Mouse (Mus musculus): ENCODE data around the gene Unc119.

Unc119 gene

DNA sequence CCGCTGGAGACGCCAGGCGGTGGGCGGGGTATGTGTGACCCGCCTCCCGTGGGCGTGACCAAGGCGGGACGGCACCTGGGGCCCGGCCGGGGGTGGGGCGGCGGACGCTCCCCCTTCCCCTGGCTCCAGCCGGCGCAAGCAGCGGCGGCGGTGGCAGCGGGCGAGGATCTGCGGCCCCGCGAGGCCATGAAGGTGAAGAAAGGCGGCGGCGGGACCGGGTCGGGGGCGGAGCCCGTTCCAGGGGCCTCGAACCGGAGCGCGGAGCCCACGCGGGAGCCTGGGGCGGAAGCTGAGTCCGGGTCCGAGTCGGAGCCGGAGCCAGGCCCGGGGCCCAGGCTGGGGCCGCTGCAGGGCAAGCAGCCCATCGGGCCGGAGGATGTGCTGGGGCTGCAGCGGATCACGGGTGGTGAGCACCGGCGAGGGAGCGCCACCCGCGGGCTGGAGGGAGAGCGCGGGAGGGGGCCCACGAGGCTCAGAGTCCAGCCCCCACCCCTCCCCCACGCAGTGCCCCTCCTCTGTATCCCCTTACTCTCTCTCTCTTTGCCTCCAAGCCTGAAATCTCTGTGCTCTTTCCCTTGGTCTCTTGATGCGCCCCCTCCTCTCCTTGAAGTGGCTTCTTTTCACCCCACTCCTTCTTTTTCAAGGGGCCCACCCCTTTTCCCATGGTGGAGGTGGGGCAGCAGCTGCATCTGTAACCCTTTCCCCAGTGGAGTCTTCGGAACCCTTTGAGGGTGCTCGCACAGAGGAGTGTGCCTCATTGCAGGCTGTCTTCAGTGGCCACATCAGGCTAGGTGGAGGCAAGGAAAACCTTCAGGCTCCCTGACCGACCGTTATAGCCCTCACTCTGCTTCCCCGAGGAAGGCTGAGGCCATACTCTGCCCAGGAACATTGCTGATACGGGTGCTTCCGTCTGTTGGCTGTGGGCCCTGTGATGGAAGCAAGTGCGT, at the start of gene Unc119:
Unc119 (plus strand) TSS at position 102 of the 947 bp plus-strand sequence.
- Histone ChIP-seq H3K4me3 (replicated peaks; ENCODE audit: low read length) (peak within 1 kb of the TSS; percentile 90), H3K9me3 (ENCODE audit: low read length) (no peaks in the 10 kb centered on the region), H3K36me3 (ENCODE audit: insufficient read depth, low read length) (peaks cover 51% of the 10 kb centered on the region), H3K4me1 (replicated peaks; ENCODE audit: low read depth, low read length) (peaks cover 66% of the 10 kb centered on the region), H3K27me3 (ENCODE audit: insufficient read depth, low read length) (no peaks in the 10 kb centered on the region)
- TF ChIP-seq POU5F1 (IDR thresholded peaks at IDR 0.05; ENCODE audit: borderline replicate concordance, low read length) = no peak
- no peak for TF ChIP-seq NANOG (IDR thresholded peaks at IDR 0.05; ENCODE audit: borderline replicate concordance, low read length)
- TF ChIP-seq CTCF (conservative IDR thresholded peaks at IDR 0.05; ENCODE audit: low read length) = no peak

DNA sequence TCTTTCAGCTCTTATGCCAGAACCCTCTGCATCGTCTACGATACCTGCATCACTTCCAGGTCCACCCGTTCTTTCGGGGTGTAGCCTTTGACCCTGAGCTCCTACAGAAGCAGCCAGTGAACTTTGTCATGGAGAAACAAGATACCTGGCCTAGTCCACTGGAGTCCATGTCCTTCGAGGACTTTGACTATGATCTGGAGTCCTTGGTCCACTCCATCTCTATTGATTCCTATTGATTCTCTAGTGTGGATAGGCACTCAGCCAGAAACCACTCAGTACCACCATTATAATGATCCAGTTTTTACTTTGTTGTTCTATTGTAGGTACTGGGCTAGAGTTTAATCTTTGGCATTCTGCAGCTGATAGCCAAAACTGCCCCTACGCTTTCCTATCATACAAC, 48.7 kb upstream of the Unc119 start:
- Histone ChIP-seq H3K4me1 (replicated peaks; ENCODE audit: low read depth, low read length) (no peaks in the 10 kb centered on the region), H3K4me3 (replicated peaks; ENCODE audit: low read length) (no peak overlapping the region), H3K36me3 (ENCODE audit: insufficient read depth, low read length) (peaks cover 41% of the 10 kb centered on the region), H3K9me3 (ENCODE audit: low read length) (no peaks in the 10 kb centered on the region), H3K27me3 (ENCODE audit: insufficient read depth, low read length) (no peaks in the 10 kb centered on the region)
- no peak for TF ChIP-seq POU5F1 (IDR thresholded peaks at IDR 0.05; ENCODE audit: borderline replicate concordance, low read length)
- TF ChIP-seq NANOG (IDR thresholded peaks at IDR 0.05; ENCODE audit: borderline replicate concordance, low read length) = no peak
- TF ChIP-seq CTCF (conservative IDR thresholded peaks at IDR 0.05; ENCODE audit: low read length) = no peak

DNA sequence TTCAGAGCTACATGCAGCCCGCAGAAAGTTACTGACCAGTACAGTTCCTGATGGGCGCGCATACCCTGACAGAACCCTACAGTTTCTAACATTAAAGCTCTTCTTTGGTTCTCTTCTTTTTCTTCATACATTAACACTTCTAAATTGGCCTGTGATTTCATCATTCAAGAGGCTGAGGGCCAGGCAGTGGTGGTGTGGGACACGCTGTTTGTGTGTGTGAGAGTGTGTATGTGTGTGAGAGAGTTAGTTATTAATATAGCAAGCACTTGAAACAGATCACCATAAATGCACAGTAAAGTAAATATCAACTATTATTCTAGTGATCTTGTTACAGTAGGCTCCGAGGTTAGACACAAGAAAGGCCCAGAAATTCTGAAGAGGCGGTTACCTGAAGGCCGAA, 42.4 kb upstream of the Unc119 start:
- H3K27me3 ChIP-seq (ENCODE audit: insufficient read depth, low read length) = no peaks in the 10 kb centered on the region
- TF ChIP-seq NANOG (IDR thresholded peaks at IDR 0.05; ENCODE audit: borderline replicate concordance, low read length) = no peak
- no peak for TF ChIP-seq POU5F1 (IDR thresholded peaks at IDR 0.05; ENCODE audit: borderline replicate concordance, low read length)
- TF ChIP-seq CTCF (conservative IDR thresholded peaks at IDR 0.05; ENCODE audit: low read length) = no peak
- peaks cover 29% of the 10 kb centered on the region for H3K36me3 ChIP-seq (ENCODE audit: insufficient read depth, low read length)
- H3K4me1 ChIP-seq (replicated peaks; ENCODE audit: low read depth, low read length) = peaks cover 33% of the 10 kb centered on the region
- no peaks in the 10 kb centered on the region for H3K9me3 ChIP-seq (ENCODE audit: low read length)
- peak overlapping the region; percentile 90 for H3K4me3 ChIP-seq (replicated peaks; ENCODE audit: low read length)

DNA sequence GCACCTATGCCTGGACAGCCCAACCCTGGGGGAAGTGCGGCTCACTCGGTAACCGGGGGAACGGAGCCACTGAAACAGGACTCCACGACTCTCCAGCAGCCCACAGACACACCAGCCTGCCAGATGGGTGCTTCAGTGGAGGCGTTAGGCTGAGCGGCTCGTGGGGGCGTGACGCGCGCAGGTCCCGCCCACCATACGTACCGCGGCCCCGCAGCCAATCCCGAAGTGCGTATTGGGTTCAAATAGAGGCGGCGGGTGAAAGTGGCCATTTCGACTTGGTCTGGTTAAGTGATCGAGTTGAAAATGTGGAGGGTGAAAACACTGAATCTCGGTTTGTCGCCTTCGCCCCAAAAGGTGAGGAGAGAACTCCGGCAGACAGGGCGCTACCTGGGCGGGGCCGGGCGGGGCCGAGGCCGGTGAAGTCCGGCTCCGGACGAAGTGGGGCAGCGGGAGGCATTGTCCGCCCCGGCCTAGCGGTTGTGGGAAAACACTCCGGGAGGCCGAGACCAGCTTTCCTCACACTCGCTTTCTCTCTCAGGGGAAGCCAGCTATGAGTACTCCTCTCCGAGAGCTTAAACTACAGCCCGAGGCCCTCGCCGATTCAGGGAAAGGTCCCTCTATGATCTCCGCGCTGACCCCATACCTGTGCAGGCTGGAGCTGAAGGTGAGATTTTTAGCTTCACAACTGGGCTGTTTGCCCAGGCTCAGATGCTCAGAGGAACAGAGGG, 41.8 kb upstream of the Unc119 start, which contains the start of gene Spag5:
Spag5 (plus strand) TSS at position 173 of the 728 bp plus-strand sequence.
- H3K4me3 ChIP-seq (replicated peaks; ENCODE audit: low read length) = peak within 1 kb of the TSS; percentile 90
- H3K4me1 ChIP-seq (replicated peaks; ENCODE audit: low read depth, low read length) = peaks cover 38% of the 10 kb centered on the region
- TF ChIP-seq NANOG (IDR thresholded peaks at IDR 0.05; ENCODE audit: borderline replicate concordance, low read length) (no peak), CTCF (conservative IDR thresholded peaks at IDR 0.05; ENCODE audit: low read length) (no peak), POU5F1 (IDR thresholded peaks at IDR 0.05; ENCODE audit: borderline replicate concordance, low read length) (no peak)
- H3K9me3 ChIP-seq (ENCODE audit: low read length) = no peaks in the 10 kb centered on the region
- peaks cover 35% of the 10 kb centered on the region for H3K36me3 ChIP-seq (ENCODE audit: insufficient read depth, low read length)
- H3K27me3 ChIP-seq (ENCODE audit: insufficient read depth, low read length) = no peaks in the 10 kb centered on the region

DNA sequence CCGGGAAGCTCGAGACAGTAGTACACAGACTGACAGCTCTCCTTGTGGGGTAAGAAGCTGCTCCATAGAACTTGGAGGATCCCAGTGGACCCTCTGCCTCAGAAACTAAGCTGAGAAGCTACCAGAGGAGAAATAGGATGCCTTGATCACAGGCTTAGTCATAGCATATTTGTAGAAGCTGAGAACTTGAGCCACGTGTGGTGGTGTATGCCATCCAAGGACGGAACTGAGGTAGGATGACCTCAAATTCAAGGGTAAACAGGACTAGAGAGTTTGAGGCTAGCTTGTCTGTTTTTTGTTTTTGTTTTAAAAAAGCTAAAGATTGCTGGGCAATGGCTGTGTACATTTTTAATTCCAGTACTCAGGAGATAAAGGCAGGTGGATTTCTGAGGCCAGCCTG, 38.0 kb upstream of the Unc119 start:
- no peak for TF ChIP-seq POU5F1 (IDR thresholded peaks at IDR 0.05; ENCODE audit: borderline replicate concordance, low read length)
- no peak for TF ChIP-seq NANOG (IDR thresholded peaks at IDR 0.05; ENCODE audit: borderline replicate concordance, low read length)
- TF ChIP-seq CTCF (conservative IDR thresholded peaks at IDR 0.05; ENCODE audit: low read length) = no peak

DNA sequence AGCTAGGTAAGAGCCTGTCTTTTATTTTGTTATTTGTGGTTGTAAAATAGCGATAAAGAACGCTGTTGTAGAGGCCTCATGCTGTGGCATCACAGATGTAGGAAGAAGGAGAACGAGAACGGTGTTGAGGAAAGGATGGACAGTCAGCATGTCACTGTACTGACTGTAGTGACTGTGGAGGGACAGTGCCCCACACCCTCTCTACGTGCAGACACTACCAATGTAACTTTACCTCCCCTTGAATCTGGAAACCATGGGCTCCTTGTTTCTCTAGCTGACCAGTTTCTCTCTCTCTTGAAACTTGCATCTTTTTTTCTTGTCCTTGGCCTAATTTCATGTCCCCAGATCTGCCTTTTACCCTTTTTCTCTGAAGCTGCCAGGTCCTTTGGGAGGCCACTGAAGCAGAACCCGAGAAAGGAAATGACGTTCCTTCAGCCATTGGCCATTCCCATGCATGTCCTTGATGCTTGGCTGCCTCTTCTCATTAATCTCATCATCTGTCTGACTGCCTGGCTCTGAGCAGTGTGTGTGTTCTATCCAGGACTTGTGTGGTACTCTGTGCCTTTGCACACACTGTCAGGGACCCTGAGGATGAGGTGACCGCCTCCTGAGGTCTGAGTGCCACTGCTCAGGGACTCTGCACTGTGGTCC, 32.3 kb upstream of the Unc119 start:
- Histone ChIP-seq H3K4me1 (replicated peaks; ENCODE audit: low read depth, low read length) (peaks cover 41% of the 10 kb centered on the region), H3K9me3 (ENCODE audit: low read length) (no peaks in the 10 kb centered on the region), H3K4me3 (replicated peaks; ENCODE audit: low read length) (no peak overlapping the region), H3K36me3 (ENCODE audit: insufficient read depth, low read length) (peaks cover 91% of the 10 kb centered on the region), H3K27me3 (ENCODE audit: insufficient read depth, low read length) (no peaks in the 10 kb centered on the region)
- TF ChIP-seq CTCF (conservative IDR thresholded peaks at IDR 0.05; ENCODE audit: low read length) (no peak), POU5F1 (IDR thresholded peaks at IDR 0.05; ENCODE audit: borderline replicate concordance, low read length) (no peak), NANOG (IDR thresholded peaks at IDR 0.05; ENCODE audit: borderline replicate concordance, low read length) (no peak)

More for the DNA sequence above, 38.0 kb upstream of the Unc119 start:
- no peak overlapping the region for H3K4me3 ChIP-seq (replicated peaks; ENCODE audit: low read length)
- peaks cover 67% of the 10 kb centered on the region for H3K36me3 ChIP-seq (ENCODE audit: insufficient read depth, low read length)
- peaks cover 55% of the 10 kb centered on the region for H3K4me1 ChIP-seq (replicated peaks; ENCODE audit: low read depth, low read length)
- H3K9me3 ChIP-seq (ENCODE audit: low read length) = no peaks in the 10 kb centered on the region
- no peaks in the 10 kb centered on the region for H3K27me3 ChIP-seq (ENCODE audit: insufficient read depth, low read length)

DNA sequence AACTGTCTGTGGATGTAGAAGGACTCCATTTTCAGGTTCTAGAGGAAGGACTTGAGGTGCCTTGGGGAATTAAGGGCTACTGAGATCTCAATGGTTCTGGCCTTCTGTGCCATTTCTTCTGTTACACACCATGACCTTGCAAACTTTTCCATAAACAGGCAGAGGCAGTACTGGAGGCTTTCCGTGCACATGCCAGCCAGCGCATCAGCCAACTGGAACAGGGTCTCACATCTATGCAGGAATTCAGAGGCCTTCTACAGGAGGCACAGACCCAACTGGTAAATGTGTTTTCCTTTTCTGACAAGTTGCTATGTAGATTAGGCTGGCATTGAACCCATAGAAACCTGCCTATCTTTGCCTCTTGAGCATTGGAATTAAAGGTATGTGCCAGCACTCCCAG, 29.6 kb upstream of the Unc119 start:
- TF ChIP-seq POU5F1 (IDR thresholded peaks at IDR 0.05; ENCODE audit: borderline replicate concordance, low read length) (no peak), CTCF (conservative IDR thresholded peaks at IDR 0.05; ENCODE audit: low read length) (no peak), NANOG (IDR thresholded peaks at IDR 0.05; ENCODE audit: borderline replicate concordance, low read length) (no peak)
- H3K9me3 ChIP-seq (ENCODE audit: low read length) = no peaks in the 10 kb centered on the region
- H3K27me3 ChIP-seq (ENCODE audit: insufficient read depth, low read length) = no peaks in the 10 kb centered on the region
- H3K36me3 ChIP-seq (ENCODE audit: insufficient read depth, low read length) = peaks cover 95% of the 10 kb centered on the region
- no peak overlapping the region for H3K4me3 ChIP-seq (replicated peaks; ENCODE audit: low read length)
- peaks cover 44% of the 10 kb centered on the region for H3K4me1 ChIP-seq (replicated peaks; ENCODE audit: low read depth, low read length)

DNA sequence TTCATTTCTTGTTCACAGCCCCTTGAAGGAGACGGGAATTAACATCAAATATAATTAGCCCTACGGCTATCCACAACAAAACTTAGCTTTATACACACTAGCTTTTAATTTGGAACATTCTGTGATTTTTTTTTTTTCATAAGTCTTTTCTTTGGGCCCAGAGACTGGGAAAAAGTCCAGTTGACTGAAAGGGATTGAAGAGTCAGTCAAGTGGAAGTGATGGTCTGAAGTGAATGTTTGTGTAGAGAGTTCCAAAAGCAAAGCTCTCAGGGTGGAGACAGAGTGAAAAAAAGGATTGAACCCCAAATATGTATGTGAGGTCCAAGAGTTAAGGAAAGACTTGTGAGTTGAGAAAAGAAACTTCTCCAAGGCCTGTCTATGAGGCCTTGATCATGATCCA, 24.9 kb upstream of the Unc119 start:
- TF ChIP-seq CTCF (conservative IDR thresholded peaks at IDR 0.05; ENCODE audit: low read length) (no peak), POU5F1 (IDR thresholded peaks at IDR 0.05; ENCODE audit: borderline replicate concordance, low read length) (no peak), NANOG (IDR thresholded peaks at IDR 0.05; ENCODE audit: borderline replicate concordance, low read length) (no peak)
- Histone ChIP-seq H3K4me1 (replicated peaks; ENCODE audit: low read depth, low read length) (peaks cover 68% of the 10 kb centered on the region), H3K9me3 (ENCODE audit: low read length) (no peaks in the 10 kb centered on the region), H3K27me3 (ENCODE audit: insufficient read depth, low read length) (no peaks in the 10 kb centered on the region), H3K36me3 (ENCODE audit: insufficient read depth, low read length) (peaks cover 89% of the 10 kb centered on the region), H3K4me3 (replicated peaks; ENCODE audit: low read length) (no peak overlapping the region)

Data from E14TG2a.4 (cell line).